Mouse (Mus musculus): ENCODE data around the gene Timm29. TPM values are rescaled to one million over a fixed set of nuclear protein-coding genes. Genes with fewer than 3 reads are reported as not detected.

Gene Timm29
- polyA plus RNA-seq, 1 experiment from 2014 or later: 35.6 TPM

- no peak for TF ChIP-seq CTCF (IDR thresholded peaks at IDR 0.05; ENCODE audit: low read depth)
- Histone ChIP-seq H3K36me3 (ENCODE audit: insufficient read depth) (peaks cover 15% of the 10 kb centered on the region; the same call in 1 of the 2 replicates), H3K4me1 (ENCODE audit: insufficient read depth) (peaks cover 3% of the 10 kb centered on the region; the same call in 1 of the 2 replicates), H3K27me3 (ENCODE audit: insufficient read depth, low read length) (no peaks in the 10 kb centered on the region), H3K4me3 (ENCODE audit: low read depth, low read length) (peak overlapping the region; percentile 80), H3K9ac (peak overlapping the region; percentile 89), H3K4me2 (peak overlapping the region; percentile 80), H3K27ac (ENCODE audit: low read depth) (peak overlapping the region; percentile 95), H3K9me3 (ENCODE audit: low read depth, low read length) (no peaks in the 10 kb centered on the region)
- WGBS: under 1% methylated on average over 57 of the region's 57 CpGs
- DNase-seq: peak; percentile 93
- ATAC-seq (ENCODE audit: insufficient read depth): peak; percentile 87
Observed at GRCm38 (mm10) chr9:21616232-21616781, 23.8 kb downstream of the Timm29 start.

GRCm38 (mm10) chr9:21617066-21617465 is 24.5 kb downstream of the Timm29 start:
- Histone ChIP-seq H3K9me3 (ENCODE audit: low read depth, low read length) (no peaks in the 10 kb centered on the region), H3K4me1 (ENCODE audit: insufficient read depth) (peaks cover 3% of the 10 kb centered on the region; the same call in 1 of the 2 replicates), H3K36me3 (ENCODE audit: insufficient read depth) (peaks cover 15% of the 10 kb centered on the region; the same call in 1 of the 2 replicates), H3K27ac (ENCODE audit: low read depth) (peak overlapping the region; percentile 95), H3K9ac (peak overlapping the region; percentile 89), H3K4me2 (peak overlapping the region; percentile 80), H3K4me3 (ENCODE audit: low read depth, low read length) (peak overlapping the region; percentile 80), H3K27me3 (ENCODE audit: insufficient read depth, low read length) (no peaks in the 10 kb centered on the region)
- DNase-seq (peak; percentile 57), ATAC-seq (ENCODE audit: insufficient read depth) (no peak)
- WGBS: 5% methylated on average over 10 of the region's 10 CpGs
- no peak for TF ChIP-seq CTCF (IDR thresholded peaks at IDR 0.05; ENCODE audit: low read depth)

GRCm38 (mm10) chr9:21620229-21620628 is 27.7 kb downstream of the Timm29 start:
- no peak overlapping the region for H3K4me3 ChIP-seq (ENCODE audit: low read depth, low read length)
- H3K36me3 ChIP-seq (ENCODE audit: insufficient read depth): peaks cover 18% of the 10 kb centered on the region
- 78% methylated on average over 4 of the region's 4 CpGs for WGBS
- no peaks in the 10 kb centered on the region for H3K9me3 ChIP-seq (ENCODE audit: low read depth, low read length)
- no peak overlapping the region for H3K9ac ChIP-seq
- ATAC-seq (ENCODE audit: insufficient read depth): no peak
- no peak for DNase-seq
- no peak overlapping the region for H3K27ac ChIP-seq (ENCODE audit: low read depth)
- TF ChIP-seq CTCF (IDR thresholded peaks at IDR 0.05; ENCODE audit: low read depth): no peak
- H3K4me1 ChIP-seq (ENCODE audit: insufficient read depth): peaks cover 3% of the 10 kb centered on the region; the same call in 1 of the 2 replicates
- no peaks in the 10 kb centered on the region for H3K27me3 ChIP-seq (ENCODE audit: insufficient read depth, low read length)
- no peak overlapping the region for H3K4me2 ChIP-seq

- no peak for TF ChIP-seq CTCF (IDR thresholded peaks at IDR 0.05; ENCODE audit: low read depth)
- Histone ChIP-seq H3K4me2 (no peak overlapping the region), H3K36me3 (ENCODE audit: insufficient read depth) (peaks cover 18% of the 10 kb centered on the region), H3K27ac (ENCODE audit: low read depth) (no peak overlapping the region), H3K4me1 (ENCODE audit: insufficient read depth) (peaks cover 3% of the 10 kb centered on the region; the same call in 1 of the 2 replicates), H3K4me3 (ENCODE audit: low read depth, low read length) (no peak overlapping the region), H3K9ac (no peak overlapping the region), H3K9me3 (ENCODE audit: low read depth, low read length) (no peaks in the 10 kb centered on the region), H3K27me3 (ENCODE audit: insufficient read depth, low read length) (no peaks in the 10 kb centered on the region)
- ATAC-seq (ENCODE audit: insufficient read depth) (no peak), DNase-seq (no peak)
- 94% methylated on average over 1 of the region's 1 CpGs for WGBS
Observed at GRCm38 (mm10) chr9:21622676-21623075, 30.2 kb downstream of the Timm29 start.

- H3K4me3 ChIP-seq (ENCODE audit: low read depth, low read length): no peak overlapping the region
- no peak for DNase-seq
- H3K27me3 ChIP-seq (ENCODE audit: insufficient read depth, low read length): no peaks in the 10 kb centered on the region
- no peak overlapping the region for H3K9ac ChIP-seq
- H3K36me3 ChIP-seq (ENCODE audit: insufficient read depth): peaks cover 4% of the 10 kb centered on the region; the same call in 1 of the 2 replicates
- no peaks in the 10 kb centered on the region for H3K4me1 ChIP-seq (ENCODE audit: insufficient read depth)
- WGBS: 87% methylated on average over 10 of the region's 10 CpGs
- no peak for TF ChIP-seq CTCF (IDR thresholded peaks at IDR 0.05; ENCODE audit: low read depth)
- H3K4me2 ChIP-seq: no peak overlapping the region
- no peaks in the 10 kb centered on the region for H3K9me3 ChIP-seq (ENCODE audit: low read depth, low read length)
- no peak for ATAC-seq (ENCODE audit: insufficient read depth)
- H3K27ac ChIP-seq (ENCODE audit: low read depth): no peak overlapping the region
Observed at GRCm38 (mm10) chr9:21625342-21626339, 33.1 kb downstream of the Timm29 start.

GRCm38 (mm10) chr9:21626571-21626970 is 34.0 kb downstream of the Timm29 start:
- peak; percentile 37 for DNase-seq

More at GRCm38 (mm10) chr9:21626571-21626970, 34.0 kb downstream of the Timm29 start:
- no peak overlapping the region for H3K27ac ChIP-seq (ENCODE audit: low read depth)
- H3K4me1 ChIP-seq (ENCODE audit: insufficient read depth): no peaks in the 10 kb centered on the region
- H3K27me3 ChIP-seq (ENCODE audit: insufficient read depth, low read length): no peaks in the 10 kb centered on the region
- H3K9ac ChIP-seq: no peak overlapping the region
- H3K9me3 ChIP-seq (ENCODE audit: low read depth, low read length): no peaks in the 10 kb centered on the region
- no peak for ATAC-seq (ENCODE audit: insufficient read depth)
- TF ChIP-seq CTCF (IDR thresholded peaks at IDR 0.05; ENCODE audit: low read depth): peak; percentile 50; the same call in 1 of the 2 replicates
- H3K4me3 ChIP-seq (ENCODE audit: low read depth, low read length): no peak overlapping the region
- peaks cover 11% of the 10 kb centered on the region; the same call in 1 of the 2 replicates for H3K36me3 ChIP-seq (ENCODE audit: insufficient read depth)
- no peak overlapping the region for H3K4me2 ChIP-seq
